Mouse (Mus musculus): Measurements from ENCODE around the gene Aldh16a1. TPM values are rescaled to one million over a fixed set of nuclear protein-coding genes. Genes with fewer than 3 reads are reported as not detected.

The Aldh16a1 gene
- total and polyA plus RNA-seq, 2 experiments from 2014 or later: 12.9 to 22.0 TPM

DNA sequence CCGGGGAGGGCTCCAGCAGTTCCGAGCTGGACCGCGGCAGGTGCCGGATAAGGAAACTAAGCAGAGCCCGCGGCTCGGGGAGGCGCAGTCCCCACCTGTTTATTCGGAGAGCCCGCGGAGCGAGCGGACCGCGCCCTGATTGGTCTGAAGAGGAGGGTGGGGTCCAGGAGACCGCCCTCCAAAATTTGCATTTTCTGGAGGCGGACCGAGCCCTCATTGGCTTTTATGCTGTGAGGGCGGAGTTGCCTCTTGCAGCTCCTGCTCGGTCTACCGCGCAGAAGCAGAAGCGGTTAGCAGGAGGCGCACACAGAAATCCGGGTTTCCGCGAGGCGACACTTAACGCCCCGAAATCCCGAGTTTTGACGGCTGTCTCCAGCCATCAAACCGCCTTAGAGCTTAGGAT is 27.8 kb upstream of the Aldh16a1 start:
- DNase-seq (ENCODE audit: low spot score) (peak; percentile 87), ATAC-seq (ENCODE audit: low FRiP score) (peak; percentile 87)
- peak overlapping the region; percentile 49 for H3K4me2 ChIP-seq (ENCODE audit: low read depth, low read length, poor library complexity, severe bottlenecking)
- H3K36me3 ChIP-seq (ENCODE audit: insufficient read depth, low read length): no peaks in the 10 kb centered on the region
- TF ChIP-seq CTCF (IDR thresholded peaks at IDR 0.05): no peak
- H3K4me1 ChIP-seq (ENCODE audit: insufficient read depth, low read length): no peaks in the 10 kb centered on the region
- peaks cover 71% of the 10 kb centered on the region for H3K27me3 ChIP-seq (ENCODE audit: insufficient read depth, low read length)
- H3K27ac ChIP-seq (ENCODE audit: low read depth, low read length): no peak overlapping the region
- no peak overlapping the region for H3K9ac ChIP-seq (replicated peaks; ENCODE audit: low read length, poor library complexity, severe bottlenecking)
- peak overlapping the region; percentile 34 for H3K4me3 ChIP-seq (ENCODE audit: low read depth, low read length)
- WGBS: under 1% methylated on average over 34 of the region's 34 CpGs
- H3K9me3 ChIP-seq (ENCODE audit: low read length): no peaks in the 10 kb centered on the region

DNA sequence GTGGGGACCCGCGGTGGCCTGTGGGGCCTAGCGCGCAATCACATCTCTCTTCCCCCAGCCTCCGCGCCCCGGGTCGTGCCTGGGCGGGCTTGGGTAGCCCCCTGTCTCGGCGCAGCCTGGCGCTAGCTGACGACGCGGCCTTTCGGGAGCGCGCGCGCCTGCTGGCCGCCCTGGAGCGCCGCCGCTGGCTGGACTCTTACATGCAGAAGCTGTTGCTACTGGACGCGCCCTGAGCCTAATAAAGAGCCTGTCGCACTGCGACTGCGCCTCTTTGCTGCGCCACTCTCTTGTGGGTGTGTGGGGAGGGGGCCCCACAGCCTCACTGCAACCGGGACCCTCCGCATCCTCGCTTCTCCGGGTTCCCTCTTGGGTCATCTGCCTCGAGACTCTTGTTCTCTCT is 27.2 kb upstream of the Aldh16a1 start:
- H3K4me2 ChIP-seq (ENCODE audit: low read depth, low read length, poor library complexity, severe bottlenecking): peak overlapping the region; percentile 49
- peaks cover 76% of the 10 kb centered on the region for H3K27me3 ChIP-seq (ENCODE audit: insufficient read depth, low read length)
- H3K9ac ChIP-seq (replicated peaks; ENCODE audit: low read length, poor library complexity, severe bottlenecking): no peak overlapping the region
- H3K9me3 ChIP-seq (ENCODE audit: low read length): no peaks in the 10 kb centered on the region
- peak overlapping the region; percentile 34 for H3K4me3 ChIP-seq (ENCODE audit: low read depth, low read length)
- H3K4me1 ChIP-seq (ENCODE audit: insufficient read depth, low read length): no peaks in the 10 kb centered on the region
- ATAC-seq (ENCODE audit: low FRiP score) (0 out of 2 replicates have a peak, but pooled peaks have one; percentile 8), DNase-seq (ENCODE audit: low spot score) (peak; percentile 22)
- H3K36me3 ChIP-seq (ENCODE audit: insufficient read depth, low read length): no peaks in the 10 kb centered on the region
- peak; percentile 35; the same call in 1 of the 2 replicates for TF ChIP-seq CTCF (IDR thresholded peaks at IDR 0.05)
- 4% methylated on average over 26 of the region's 35 CpGs for WGBS
- no peak overlapping the region for H3K27ac ChIP-seq (ENCODE audit: low read depth, low read length)

DNA sequence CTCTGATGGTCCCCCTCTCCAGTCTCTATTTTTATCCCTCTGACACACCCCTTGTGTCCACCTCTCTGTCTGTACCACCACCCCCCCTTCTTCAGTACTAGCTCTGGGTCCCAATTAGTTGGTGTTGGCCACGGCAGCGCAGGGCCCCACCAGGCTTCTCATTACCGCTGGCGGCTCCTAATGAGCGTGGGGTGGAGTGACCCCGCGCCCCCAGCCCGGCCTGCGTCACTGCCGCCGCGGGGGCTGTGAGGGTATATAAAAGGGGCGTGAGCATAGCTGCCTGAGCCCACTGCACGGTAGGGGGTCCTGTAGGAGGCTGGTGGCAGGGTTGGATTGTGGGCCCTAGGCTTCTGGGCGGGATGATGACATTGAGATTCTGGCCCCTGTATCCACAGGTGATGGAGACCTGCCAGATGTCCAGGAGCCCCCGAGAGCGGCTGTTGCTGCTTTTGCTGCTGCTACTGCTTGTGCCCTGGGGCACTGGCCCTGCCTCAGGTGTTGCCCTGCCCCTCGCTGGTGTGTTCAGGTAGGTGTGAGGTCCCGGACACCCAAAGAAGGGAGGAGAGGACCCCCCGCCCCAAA is 26.6 kb upstream of the Aldh16a1 start, which contains the start of gene Pth2:
TSS of gene Pth2 (plus strand) at position 100 of the 582 bp plus-strand sequence.
- TF ChIP-seq CTCF (IDR thresholded peaks at IDR 0.05): no peak
- no peak for DNase-seq (ENCODE audit: low spot score)
- Histone ChIP-seq H3K36me3 (ENCODE audit: insufficient read depth, low read length) (no peaks in the 10 kb centered on the region), H3K4me2 (ENCODE audit: low read depth, low read length, poor library complexity, severe bottlenecking) (peak within 1 kb of the TSS; percentile 49), H3K9ac (replicated peaks; ENCODE audit: low read length, poor library complexity, severe bottlenecking) (no peak within 1 kb of the TSS), H3K9me3 (ENCODE audit: low read length) (no peaks in the 10 kb centered on the region), H3K4me3 (ENCODE audit: low read depth, low read length) (peak within 1 kb of the TSS; percentile 34), H3K27me3 (ENCODE audit: insufficient read depth, low read length) (peaks cover 81% of the 10 kb centered on the region), H3K4me1 (ENCODE audit: insufficient read depth, low read length) (peaks cover 4% of the 10 kb centered on the region; the same call in 1 of the 2 replicates), H3K27ac (ENCODE audit: low read depth, low read length) (no peak within 1 kb of the TSS)
- 21% methylated on average over 20 of the region's 20 CpGs for WGBS
- no peak for ATAC-seq (ENCODE audit: low FRiP score)

DNA sequence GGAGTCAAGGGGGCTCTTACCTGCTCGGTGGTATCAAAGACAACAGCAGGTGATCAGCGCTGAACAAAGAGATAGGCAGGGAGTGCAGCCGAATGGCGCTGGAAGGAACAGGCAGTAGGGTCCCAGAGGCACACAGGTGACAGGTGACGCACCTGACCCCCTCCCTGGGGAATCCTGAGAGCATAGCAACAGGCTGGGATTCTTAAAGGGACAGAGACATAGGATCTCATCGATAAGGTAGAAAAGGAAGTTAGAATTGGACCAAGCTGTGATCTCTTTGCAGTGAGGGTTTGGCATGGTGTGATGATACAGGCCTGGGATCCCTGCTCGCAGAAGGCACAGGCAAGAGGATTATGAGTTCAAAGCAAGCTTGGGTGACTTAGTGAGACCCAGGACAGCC is 25.1 kb upstream of the Aldh16a1 start, which contains the start of gene Gfy:
TSS of gene Gfy (minus strand) at position 101 of the 400 bp plus-strand sequence.
- WGBS: 26% methylated on average over 7 of the region's 7 CpGs
- Histone ChIP-seq H3K27ac (ENCODE audit: low read depth, low read length) (no peak within 1 kb of the TSS), H3K4me1 (ENCODE audit: insufficient read depth, low read length) (peaks cover 5% of the 10 kb centered on the region; the same call in 1 of the 2 replicates), H3K4me2 (ENCODE audit: low read depth, low read length, poor library complexity, severe bottlenecking) (no peak within 1 kb of the TSS), H3K9me3 (ENCODE audit: low read length) (no peaks in the 10 kb centered on the region), H3K9ac (replicated peaks; ENCODE audit: low read length, poor library complexity, severe bottlenecking) (no peak within 1 kb of the TSS), H3K36me3 (ENCODE audit: insufficient read depth, low read length) (no peaks in the 10 kb centered on the region), H3K4me3 (ENCODE audit: low read depth, low read length) (no peak within 1 kb of the TSS), H3K27me3 (ENCODE audit: insufficient read depth, low read length) (peaks cover 92% of the 10 kb centered on the region)
- TF ChIP-seq CTCF (IDR thresholded peaks at IDR 0.05): no peak
- DNase-seq (ENCODE audit: low spot score) (no peak), ATAC-seq (ENCODE audit: low FRiP score) (no peak)

DNA sequence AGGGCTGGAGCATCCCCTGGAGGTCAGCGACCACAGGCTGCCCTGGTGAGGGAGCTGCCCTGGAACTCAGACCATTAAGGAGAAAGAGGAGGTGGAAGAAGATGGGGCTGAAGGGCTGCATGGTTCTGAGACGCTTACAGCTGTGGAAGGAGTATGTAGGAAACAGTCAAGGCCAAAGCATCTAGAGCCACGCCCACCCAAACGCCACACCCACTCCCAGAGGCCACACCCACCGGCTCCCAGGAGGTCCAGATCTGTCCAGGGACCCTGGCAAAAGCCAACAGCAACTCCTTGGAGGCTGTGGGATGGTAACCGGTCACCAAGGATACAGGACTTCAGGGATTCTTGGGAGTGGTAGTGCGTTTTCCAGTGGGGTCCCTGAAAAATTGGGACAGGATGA is 24.2 kb upstream of the Aldh16a1 start:
- Histone ChIP-seq H3K9me3 (ENCODE audit: low read length) (no peaks in the 10 kb centered on the region), H3K4me2 (ENCODE audit: low read depth, low read length, poor library complexity, severe bottlenecking) (no peak overlapping the region), H3K4me3 (ENCODE audit: low read depth, low read length) (no peak overlapping the region), H3K4me1 (ENCODE audit: insufficient read depth, low read length) (peaks cover 5% of the 10 kb centered on the region; the same call in 1 of the 2 replicates), H3K9ac (replicated peaks; ENCODE audit: low read length, poor library complexity, severe bottlenecking) (no peak overlapping the region), H3K27ac (ENCODE audit: low read depth, low read length) (no peak overlapping the region), H3K27me3 (ENCODE audit: insufficient read depth, low read length) (peaks cover 94% of the 10 kb centered on the region), H3K36me3 (ENCODE audit: insufficient read depth, low read length) (no peaks in the 10 kb centered on the region)
- no peak for DNase-seq (ENCODE audit: low spot score)
- no peak for TF ChIP-seq CTCF (IDR thresholded peaks at IDR 0.05)
- WGBS: 29% methylated on average over 7 of the region's 7 CpGs
- no peak for ATAC-seq (ENCODE audit: low FRiP score)

DNA sequence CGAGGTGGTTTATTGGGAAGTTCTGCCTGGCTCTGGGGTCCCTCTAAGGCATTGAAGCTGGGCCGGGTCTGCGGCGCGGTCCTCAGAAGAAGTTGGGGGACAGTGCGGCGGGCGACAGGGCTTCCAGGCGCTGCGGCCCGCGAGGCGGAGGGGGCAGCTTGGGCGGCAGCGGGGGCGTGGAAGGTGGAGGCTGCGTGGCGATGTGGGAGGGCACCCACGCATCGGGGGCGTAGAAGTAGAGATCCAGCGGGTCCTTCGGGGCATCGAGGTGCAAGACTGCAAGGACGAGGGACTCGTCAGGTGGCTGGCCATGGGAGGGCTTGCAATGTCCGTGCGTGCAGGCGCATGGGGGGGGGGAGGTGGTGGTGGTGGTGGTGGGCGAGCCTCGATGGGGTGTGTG is 22.0 kb upstream of the Aldh16a1 start:
- peaks cover 5% of the 10 kb centered on the region; the same call in 1 of the 2 replicates for H3K4me1 ChIP-seq (ENCODE audit: insufficient read depth, low read length)
- H3K27me3 ChIP-seq (ENCODE audit: insufficient read depth, low read length): peaks cover 74% of the 10 kb centered on the region
- H3K9ac ChIP-seq (replicated peaks; ENCODE audit: low read length, poor library complexity, severe bottlenecking): no peak overlapping the region
- under 1% methylated on average over 30 of the region's 31 CpGs for WGBS
- TF ChIP-seq CTCF (IDR thresholded peaks at IDR 0.05): no peak
- H3K9me3 ChIP-seq (ENCODE audit: low read length): no peaks in the 10 kb centered on the region
- H3K27ac ChIP-seq (ENCODE audit: low read depth, low read length): no peak overlapping the region
- peak overlapping the region; percentile 39 for H3K4me2 ChIP-seq (ENCODE audit: low read depth, low read length, poor library complexity, severe bottlenecking)
- no peak for DNase-seq (ENCODE audit: low spot score)
- H3K4me3 ChIP-seq (ENCODE audit: low read depth, low read length): peak overlapping the region; percentile 23
- ATAC-seq (ENCODE audit: low FRiP score): no peak
- no peaks in the 10 kb centered on the region for H3K36me3 ChIP-seq (ENCODE audit: insufficient read depth, low read length)
